Mouse (Mus musculus): ENCODE results near the gene Slc39a10.
"Not testable (repeated sequence)": the region's sequence is repeated elsewhere in the genome, so short reads cannot be mapped to it uniquely, and the experiment has no call there.

Gene Slc39a10

DNA sequence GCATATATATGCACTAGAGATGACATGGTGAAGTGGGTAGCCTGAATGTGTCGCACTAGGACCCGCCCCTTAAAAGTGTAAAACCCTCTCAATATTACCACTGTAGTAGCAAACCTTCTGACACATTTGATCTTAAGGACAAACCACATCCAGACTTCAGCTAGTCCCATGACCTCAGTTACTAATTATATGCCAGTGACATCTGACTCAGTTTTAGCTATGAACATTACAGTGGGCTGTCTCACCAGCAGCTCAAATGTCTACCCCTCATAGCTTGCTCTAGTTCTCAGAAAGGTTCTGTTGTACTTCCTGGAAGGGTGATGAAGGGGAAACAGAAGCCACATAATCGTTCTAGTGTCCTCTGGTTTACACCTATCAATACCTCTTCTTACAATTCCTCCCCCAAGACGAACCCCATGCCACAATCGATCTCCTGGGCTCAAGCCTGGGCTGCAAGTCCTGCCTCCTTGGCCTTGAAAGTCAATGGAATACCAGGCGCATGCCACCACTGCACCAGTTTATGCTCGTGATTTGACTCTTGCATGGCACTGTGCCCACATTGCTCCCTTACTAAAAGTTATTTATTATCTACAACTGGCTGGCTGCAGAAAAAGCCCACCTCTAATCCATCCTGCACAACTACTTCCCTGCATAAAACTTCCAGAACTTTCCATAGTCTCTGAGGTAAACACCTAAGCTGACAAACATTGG lies 28.3 kb downstream of the Slc39a10 start:
- no peak for DNase-seq (ENCODE audit: low spot score in 2 of 2)

DNA sequence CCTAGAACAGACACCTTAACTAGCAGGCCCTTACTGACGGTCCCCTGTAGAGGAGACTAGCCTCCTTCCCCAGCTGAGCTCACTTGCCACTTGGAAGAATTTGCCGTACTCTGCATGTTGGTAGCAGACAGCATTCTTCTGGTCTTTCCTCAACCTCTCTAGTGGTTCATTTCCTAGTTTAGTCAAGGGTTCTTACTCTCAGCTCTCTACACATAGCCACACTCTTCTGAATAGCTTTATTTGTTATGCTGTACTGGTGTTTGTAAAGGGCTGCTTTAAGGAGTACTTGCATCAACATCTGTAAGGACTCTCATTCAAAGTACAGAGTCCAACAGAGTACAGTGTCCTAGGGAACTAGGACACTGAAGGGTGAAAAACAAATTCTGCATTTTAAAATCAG lies 29.2 kb downstream of the Slc39a10 start:
- DNase-seq (ENCODE audit: low spot score in 2 of 2) = no peak

DNA sequence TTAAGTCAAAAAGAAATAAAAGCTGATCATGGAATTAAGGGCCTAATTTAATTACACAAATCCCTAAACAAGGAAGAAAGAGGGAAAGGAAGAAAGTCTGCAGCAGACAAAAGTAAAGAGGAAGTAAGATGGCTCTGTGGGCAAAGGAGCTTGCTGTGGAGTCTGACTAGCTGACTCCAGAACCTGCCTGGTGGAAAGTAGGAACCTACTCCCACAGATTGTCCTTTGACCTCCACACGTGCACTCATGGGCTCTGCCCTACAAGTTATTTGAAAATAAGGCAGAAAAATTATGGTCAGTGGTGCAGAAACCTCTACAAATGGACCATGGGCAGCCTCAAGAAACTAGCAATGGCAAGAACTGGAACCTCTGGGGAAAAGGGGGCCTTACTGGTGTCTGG lies 32.6 kb downstream of the Slc39a10 start:
- DNase-seq (ENCODE audit: low spot score in 2 of 2) = no peak

DNA sequence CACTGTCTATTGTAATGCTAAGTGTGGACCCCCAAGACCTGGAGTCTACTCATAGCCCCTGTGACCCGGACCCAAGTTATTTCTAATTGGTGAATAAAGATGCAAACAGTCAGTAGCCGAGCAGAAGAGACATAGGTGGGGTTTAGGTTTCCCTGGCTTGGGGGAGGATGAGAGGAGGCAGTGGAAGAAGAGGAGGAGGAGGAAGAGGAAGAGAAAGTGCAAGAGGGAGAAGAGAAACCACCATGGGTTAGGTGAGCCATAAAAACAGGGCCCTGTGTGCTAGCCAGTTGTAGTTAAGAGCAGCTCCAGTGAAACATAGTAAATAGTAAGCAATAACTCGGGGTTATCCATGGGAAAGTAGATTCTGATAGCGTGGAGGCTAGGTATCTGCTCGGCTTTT lies 34.1 kb downstream of the Slc39a10 start:
- DNase-seq (ENCODE audit: low spot score in 2 of 2) = no peak

DNA sequence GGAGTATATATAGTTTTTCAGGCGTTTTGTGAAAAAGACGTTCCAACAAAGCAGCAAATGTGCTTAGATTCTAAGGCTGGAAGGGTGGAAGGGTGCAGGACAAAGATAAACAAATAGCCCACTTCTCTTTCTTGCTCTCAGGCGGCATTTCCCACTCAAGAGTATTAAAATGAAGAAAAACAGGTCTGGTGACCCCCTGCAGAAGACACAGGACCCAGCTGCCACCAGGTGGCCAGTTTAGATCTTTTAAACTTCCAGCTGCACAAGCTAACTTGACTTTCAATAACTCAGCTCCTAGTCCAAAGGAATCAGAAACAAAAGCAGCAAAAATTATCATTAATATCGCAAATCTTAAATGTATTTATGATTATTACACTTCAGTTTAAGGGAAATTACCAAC lies 36.2 kb downstream of the Slc39a10 start:
- no peak for DNase-seq (ENCODE audit: low spot score in 2 of 2)

DNA sequence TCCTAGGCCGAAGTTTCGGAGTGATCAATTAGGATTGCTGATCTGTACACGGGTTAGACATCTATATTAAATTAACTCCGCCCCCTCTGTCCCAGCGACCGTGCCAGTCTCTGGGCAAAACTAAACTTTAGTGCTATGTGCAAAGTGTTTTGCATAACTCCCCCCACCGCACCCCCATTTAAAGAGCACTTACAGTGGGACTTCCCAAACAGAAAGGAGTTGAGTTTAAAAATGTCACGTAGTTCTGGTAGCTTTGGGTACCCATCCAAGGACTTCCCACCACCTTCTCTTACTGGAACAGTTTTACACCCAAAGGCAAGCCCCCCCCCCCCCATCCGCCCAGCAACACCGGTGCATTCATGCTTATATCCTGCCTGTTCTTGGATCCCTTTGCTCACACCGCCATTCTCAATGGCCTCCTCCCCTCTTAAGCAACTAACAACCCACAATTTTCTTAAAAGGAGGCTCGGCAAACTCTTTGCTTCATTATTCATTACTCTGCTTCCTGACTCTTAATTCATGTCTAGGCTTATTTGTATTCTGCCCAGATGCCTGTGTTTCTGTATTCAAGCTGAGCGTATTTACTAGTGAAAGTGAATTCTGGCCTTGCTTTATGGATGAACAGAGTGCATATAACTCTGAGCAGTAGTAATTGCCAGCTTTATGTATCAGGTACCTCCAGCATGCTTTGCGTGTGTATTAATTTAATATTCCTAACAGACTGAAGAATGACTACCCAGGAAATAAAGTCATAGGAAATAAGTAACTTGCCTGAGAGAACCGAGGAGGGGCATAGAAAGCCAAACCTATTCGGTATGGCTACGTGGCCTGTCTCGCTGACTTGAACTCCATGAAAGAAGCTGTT lies 38.4 kb downstream of the Slc39a10 start:
- no peak for DNase-seq (ENCODE audit: low spot score in 2 of 2)

DNA sequence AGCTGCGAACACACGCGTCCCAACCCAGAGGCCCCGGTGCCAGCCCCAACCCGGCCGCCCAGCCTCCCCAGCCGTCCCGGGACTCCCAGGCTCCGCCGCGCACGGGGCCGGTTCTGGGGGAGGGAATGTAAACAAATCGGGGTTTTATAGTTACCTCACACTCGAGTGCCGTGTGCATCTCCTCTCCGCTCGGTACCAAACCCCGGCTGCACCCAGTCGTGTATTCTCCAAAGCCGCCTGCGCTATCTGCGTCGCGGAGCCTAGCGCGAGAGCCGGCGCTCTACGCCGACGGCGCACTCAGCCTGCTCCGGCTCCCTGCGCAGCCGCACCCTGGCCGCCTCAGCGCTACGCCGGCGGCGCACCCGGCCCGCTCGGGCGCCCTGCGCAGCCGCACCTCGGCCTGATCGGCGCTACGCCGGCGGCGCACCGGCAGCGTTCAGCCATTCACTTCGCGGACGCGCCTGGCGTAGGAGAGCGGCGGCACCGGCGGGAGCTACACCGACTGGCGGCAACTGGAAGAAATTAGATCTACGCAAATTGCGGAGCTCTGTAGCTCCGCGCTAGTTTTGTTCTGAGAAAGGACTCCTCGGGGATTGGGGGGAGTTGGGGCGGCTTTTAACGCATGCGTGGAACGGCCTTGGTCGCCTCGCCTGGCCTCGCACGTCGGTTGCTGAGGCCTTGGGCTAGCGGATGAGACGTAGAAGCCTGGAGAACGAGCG lies 39.2 kb downstream of the Slc39a10 start:
- DNase-seq (ENCODE audit: low spot score in 2 of 2) = peak; percentile 95 to 98

DNA sequence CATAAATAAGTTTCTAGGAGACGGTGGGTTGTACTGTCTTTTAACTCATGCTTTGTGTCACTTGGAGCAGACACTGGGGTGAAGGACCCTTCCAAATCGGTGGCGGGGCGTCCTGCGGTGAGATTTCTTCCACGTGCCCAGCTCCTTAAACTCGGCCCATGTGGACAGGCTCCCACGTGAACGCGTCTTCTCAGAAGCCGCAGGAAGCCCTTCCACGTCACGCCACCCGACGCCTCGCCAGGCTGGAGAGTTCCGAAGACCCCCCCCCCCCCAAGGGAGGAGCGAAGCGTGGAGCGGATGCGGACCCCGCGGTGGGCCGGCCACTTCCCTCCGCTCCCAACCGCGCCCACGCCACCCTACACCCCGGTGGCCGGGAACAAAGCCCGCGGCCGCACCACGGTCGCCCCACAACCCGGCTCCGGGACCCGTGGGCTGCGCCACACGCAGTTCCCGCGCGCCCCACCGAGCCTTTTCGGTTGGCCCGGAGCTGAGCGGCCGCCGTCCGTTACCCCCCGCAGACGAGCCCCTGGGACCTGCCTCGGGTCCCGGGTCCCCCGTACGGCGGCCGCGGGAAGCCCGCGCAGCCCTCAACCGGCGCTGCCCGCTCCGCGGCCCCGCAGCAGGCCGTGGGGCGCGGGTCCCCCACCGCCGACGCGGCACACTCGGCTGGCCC lies 39.9 kb downstream of the Slc39a10 start:
- peak; percentile 42 to 76 for DNase-seq (ENCODE audit: low spot score in 2 of 2)

DNA sequence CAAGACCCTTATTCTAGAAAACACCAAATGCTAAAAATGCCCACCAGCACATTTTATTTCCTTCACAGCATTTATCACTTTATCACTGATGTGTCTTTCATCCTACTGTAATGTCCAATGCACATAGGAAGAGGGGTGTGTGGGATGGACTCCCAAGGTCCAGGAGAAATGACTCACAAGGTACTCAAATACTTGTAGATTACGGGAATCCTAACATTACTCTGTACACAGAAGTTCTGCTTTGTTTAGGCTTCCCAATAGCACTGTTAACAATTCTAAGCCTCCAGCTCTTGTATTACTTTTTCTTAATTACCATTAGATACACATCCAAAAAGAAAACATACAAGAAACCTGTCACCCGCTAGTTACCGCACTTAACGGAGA lies 40.4 kb downstream of the Slc39a10 start:
- no peak for DNase-seq (ENCODE audit: low spot score in 2 of 2)

DNA sequence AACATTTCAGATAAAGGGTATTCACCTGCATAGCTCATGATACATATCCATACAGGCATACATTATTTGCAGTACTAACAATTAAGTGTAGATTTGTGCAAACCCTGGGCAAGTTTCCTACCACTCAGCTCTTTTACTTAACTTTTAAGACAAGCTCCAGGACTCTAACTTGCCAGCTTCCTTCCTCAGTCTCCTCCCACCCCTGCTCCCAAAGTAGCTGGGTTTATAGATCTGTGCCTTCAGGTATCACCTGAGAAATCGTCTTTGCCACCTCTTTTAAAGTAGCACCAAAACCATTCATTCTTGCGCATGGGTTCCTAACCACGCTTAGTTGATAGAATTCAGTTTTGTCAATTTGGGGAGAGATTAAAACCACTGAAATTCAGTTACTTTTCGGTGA lies 41.1 kb downstream of the Slc39a10 start:
- DNase-seq (ENCODE audit: low spot score in 2 of 2) = no peak

DNA sequence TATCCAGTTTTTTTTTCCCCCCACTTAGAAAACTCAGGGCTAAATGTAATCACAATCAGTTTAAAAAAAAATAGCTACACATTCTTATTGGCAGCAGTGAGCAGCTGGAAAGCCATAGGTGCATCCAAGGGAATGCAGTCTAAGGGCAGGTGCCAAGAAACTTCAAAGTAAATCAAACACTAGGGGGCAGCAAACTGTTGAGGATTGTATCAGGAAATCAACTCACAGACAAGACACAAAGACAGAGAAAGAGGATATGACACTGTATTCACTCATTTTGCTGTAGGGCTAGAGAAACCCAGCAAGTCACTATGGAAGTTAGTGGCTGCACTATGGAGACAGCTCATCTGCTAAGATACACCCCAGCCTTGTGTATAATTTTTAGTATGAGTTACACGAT lies 42.9 kb downstream of the Slc39a10 start:
- peak in 1 of 2 experiments; percentile 27 for DNase-seq (ENCODE audit: low spot score in 2 of 2)

DNA sequence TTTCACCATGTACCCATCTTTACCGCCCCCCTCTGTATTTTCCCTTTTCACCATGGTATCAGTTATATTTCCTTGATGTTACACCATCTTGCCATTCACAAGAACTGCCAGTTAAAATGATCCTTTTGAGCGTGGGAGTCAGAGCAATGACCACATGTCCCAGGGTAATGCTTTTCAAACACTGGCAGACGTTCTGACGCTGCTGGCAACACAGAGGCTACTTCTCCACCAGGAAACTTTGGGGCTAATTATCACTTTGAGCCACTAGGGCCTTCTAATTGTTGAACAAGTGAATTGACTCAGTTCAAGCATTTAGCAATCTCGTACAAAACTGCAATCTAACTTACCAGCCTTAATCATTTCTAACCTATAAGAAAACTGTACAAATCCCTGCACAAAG lies 47.4 kb downstream of the Slc39a10 start:
- DNase-seq (ENCODE audit: low spot score in 2 of 2) = no peak

DNA sequence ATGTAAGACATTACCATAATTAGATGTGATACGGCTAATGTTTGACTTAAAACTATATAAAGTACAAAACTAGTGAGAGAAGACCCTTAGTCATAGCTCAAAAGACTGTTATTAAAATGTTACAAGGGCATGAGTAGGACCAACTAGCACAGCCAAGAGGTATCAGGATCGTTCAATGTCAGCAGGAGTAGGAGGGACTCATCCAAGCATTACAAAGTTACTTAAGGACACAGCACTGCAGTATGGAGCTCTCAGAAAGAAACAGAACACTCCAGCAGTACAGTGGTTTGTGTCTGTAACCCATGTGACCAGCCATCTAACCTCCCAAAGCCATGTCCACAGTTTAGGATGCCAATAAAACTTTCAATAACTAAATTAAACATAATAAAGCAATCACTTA lies 48.4 kb downstream of the Slc39a10 start:
- no peak for DNase-seq (ENCODE audit: low spot score in 2 of 2)

DNA sequence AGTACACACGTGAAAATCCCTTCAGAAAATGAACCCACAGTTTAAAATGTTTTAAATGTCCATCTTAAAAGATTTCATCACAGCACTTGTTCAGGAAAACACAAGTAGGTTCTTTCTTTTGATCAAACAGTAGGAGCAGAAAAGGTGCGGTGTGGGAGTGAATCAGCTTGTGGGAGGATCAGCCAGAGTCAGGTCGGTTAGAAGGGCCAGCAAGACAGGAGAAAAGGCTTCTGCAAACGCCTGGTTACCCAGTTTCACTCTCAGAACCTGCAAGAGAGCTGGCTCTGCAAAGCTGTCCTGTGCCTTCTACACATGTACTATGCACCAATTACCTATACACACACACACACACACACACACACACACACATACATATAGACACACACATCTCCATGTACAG lies 49.2 kb downstream of the Slc39a10 start:
- no peak for DNase-seq (ENCODE audit: low spot score in 2 of 2)

DNA sequence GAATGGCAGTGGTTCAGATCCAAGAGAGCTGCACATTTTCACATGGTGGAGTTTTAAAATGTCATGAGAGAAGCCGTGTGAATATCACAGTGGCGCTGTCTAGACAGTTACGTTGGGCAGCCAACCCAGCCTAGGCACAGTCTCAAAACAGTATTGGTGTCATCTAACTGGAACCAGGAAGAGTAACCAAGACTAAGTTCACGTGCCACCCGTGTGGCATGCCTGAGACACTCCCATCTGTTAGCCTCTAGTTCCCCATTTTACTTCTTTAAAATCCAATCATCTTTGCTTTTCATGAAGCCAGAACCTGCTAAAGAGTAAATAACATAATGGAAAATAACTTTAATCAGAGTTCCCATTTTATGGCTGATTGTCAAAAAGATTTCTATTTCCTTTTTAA lies 60.7 kb downstream of the Slc39a10 start:
- no peak for DNase-seq (ENCODE audit: low spot score in 2 of 2)

DNA sequence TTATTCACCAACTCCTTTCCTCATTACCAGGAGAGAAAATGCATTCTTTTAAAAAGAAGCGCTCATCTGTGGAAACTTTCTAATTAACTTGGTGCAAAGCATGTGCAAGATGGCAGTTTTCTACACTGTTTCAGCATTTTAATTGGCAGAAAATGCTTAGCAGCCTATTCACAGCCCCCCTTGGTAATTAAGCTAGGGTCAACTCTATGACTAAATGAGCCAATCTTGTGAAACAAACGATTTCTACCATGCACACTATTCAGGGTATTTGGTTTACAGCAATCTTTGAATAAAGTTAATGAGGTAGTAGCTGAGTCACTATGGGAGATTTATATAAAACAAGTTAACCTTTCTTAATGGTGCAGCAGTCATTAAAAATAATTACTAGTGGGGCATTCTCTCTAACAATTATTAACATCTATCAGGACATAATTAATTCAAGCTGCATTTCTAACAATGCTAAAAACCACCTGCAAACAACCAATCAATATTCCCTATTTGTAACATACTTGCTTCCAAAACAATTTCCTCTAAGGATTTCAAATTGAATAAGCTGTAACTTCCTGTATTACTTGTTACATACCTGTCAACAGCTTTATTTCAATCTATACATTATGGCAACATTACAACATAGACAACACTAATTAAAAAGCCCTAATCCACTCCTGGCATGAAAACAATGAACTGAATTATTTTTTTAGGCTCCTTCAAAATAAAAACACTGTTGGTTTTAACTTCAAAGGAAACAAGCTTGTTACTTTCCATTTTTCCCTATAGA lies 62.4 kb downstream of the Slc39a10 start:
- DNase-seq (ENCODE audit: low spot score in 2 of 2) = no peak

DNA sequence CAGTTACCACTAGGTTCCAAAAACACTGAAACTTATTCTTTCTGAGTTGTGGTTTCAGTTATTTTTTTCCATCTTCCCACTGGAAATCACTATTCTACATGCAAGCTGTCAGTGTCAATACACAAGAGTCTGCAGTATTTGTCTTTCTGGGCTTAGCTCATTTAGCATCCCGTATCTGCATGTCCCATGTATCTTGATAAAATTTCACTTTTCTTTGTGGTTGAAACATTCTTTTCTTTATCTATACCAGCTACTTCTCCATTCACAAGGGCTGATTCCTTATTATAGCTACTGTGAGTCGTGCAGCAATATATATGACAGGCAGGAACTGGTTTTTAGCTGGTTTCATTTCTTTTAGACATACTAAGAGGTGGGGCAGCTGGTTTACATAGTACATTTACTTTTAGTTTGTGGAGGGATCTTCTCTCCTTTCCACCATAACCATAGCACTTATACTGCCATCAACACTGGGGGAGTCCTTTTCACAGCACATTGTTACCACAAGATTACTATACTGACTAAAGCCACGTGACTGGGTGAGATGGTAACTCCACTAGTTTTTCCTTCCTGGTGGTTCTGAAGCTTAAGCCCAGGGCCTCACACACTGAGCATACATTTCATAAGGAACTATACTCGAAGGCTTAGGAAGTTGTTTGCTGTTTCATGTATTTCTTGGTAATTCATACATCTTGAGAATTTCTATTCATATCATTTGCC lies 70.2 kb downstream of the Slc39a10 start:
- DNase-seq (ENCODE audit: low spot score in 2 of 2) = no peak

DNA sequence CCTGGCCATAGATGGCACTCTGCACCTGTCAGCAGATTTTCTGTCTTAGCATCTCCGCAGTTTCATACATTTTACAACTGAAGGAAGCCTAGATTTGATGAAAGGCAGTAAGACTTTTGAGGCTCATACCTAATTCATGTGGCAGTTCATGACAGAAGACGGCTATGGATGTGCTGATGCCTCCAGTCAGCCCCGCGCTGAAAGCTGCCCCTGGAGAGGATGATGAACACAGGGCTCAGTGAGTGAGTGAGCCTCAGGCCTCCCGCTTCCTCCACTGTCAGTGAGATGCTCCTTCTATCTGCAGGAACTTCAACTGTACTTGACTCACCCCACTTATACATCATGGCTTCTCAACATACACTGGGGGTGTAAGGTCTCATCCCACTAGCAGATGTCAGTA lies 74.7 kb downstream of the Slc39a10 start:
- DNase-seq (ENCODE audit: low spot score in 2 of 2) = no peak

DNA sequence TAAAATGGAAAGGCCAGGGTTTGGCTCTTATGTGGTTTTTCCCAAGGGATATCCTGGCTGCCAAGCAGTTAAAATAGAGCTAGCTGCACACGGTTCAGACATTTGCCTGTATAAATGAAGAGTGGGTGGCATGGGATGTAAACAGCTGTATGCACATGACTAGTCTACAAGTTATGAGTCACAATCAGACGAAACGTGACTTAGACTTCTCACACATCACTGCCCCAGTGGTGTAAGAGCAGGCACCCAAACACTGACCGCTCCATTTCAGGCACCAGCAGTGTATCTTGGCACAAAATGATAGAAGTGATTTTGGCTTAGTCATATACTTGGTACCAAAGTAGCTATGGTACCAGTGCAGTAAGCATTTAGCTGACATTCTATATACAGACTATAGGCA lies 84.0 kb downstream of the Slc39a10 start:
- DNase-seq (ENCODE audit: low spot score in 2 of 2) = not testable (repeated sequence)

DNA sequence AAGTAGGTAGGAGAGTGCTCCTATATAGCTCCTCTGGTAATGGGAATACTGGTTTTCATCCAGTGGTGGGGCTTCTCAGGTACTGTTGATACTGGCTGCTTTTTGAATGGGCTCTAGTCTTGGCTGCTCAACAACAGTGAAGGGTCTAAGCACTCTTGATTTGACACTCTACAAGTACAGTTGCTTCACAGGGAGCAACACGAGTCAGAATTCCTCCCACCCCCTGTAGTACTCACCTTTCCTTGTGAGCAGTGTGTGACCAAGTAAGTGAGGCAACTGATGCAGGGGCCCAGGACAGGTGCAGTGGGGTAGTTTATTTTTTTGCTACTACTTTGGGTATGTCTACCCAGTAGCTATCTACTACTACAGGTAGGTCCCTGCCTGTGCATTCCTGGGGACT lies 87.6 kb downstream of the Slc39a10 start:
- no peak for DNase-seq (ENCODE audit: low spot score in 2 of 2)

DNA sequence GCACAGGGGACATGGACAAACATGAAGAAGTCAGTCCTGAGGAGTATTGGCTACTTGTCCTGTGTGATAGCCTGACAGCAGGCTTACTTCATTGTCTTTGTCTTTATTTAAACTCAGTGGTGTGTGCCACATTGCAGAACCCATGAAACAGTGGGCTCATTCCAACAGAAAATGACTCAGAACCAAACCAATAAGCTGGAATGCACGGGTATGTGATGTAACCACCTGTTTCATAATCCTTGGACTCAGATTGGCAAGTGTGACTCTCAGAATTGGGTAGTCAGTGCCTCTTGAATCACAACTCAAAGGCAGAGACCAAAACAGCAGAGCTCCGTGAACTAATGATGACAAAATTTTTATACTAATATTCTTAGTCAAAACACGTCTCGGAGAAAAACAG lies 110.4 kb downstream of the Slc39a10 start:
- not testable (repeated sequence) for DNase-seq (ENCODE audit: low spot score in 2 of 2)

Measured in spleen, postnatal 4 days (tissue).